Mouse (Mus musculus) megakaryocyte, embryonic 14.5 days (primary cell): ENCODE data around the gene Huwe1.

Experiments
- FLI1 ChIP-seq: IDR thresholded peaks from 2 replicates; pipeline ENCODE4 v1.6.1; 2012; ENCODE audit warnings: low read length, inconsistent platforms, mixed read lengths
- GATA1 ChIP-seq: IDR thresholded peaks from 3 replicates; pipeline ENCODE4 v1.6.1; 2012; ENCODE audit warnings: mixed read lengths, low read length, inconsistent platforms, borderline replicate concordance

GRCm38 (mm10) chrX:151792766-151793165 lies 7.8 kb upstream of the Huwe1 start:
- no peak for TF ChIP-seq GATA1
- no peak for TF ChIP-seq FLI1
